Mouse (Mus musculus) urinary bladder, postnatal 10 days (tissue): ENCODE measurements at regions not wholly inside any gene's neighbourhood (a gene's known extent, or its start where the extent isn't known, plus 50 kb on each side); places are given as distances from the start of the nearest gene placed in this dataset.
"Not testable (repeated sequence)": the region's sequence is repeated elsewhere in the genome, so short reads cannot be mapped to it uniquely, and the experiment has no call there.

Experiments
- DNase-seq: peaks from one replicate; pipeline ENCODE4 v3.0.0; 2022; ENCODE audit warnings: low spot score

DNA sequence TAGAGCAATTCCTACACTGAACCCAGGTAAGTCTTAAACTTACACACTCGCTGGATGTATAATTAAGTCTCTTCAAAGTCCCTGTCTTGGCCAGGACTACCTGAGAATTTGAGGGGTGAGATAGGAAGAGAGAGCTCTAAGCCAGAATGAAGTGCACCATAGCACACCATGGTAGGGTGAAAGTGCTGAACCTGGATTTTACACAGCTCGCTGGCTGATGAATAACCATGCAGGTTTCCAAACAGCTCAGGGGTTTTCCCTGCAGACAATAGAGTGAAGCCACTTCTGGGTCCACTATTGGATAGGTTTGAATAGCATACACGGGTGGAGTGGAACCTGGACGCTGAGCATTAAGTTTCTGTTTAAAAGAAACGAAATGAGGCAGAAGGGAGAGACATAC, 180.7 kb upstream of the Plxna2 start:
- DNase-seq, result no peak

DNA sequence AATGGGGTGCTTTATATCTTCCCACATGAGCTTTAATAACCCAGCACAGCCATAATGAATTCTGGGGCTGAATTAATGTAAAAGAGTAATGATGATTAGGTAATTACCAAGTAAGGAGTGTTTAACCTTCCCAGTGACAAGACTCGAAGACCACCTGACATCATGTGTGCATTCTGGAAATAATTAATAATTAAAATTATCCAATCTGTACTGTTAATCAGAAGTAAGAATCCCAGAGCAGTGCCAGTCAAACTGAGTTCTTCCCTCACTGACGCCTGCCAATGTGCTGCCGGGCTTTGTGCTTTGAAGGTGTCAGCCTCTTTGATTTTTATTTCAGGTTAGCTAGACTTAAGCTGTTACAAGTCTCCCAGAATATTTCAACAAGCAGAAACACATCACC, 183.0 kb upstream of the Plxna2 start:
- no peak for DNase-seq

DNA sequence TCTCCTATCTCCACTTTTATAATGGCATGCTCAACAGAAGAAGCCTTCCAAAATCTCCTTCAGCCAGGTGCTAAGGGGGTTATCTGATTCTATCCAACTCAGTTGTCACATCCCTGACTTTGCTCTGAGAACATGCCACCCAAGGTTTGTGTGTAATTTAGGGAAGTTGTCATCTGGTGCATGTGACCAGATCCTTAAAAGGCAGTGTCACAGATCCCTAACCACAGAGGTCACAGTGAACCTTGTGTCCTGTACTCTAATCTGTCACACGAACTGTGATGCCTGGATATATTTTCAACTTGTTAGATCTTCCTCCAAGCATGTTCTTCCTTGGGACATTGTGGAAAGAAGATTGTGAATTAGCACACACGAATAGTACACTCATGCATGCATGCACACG, 189.4 kb upstream of the Plxna2 start:
- no peak for DNase-seq

DNA sequence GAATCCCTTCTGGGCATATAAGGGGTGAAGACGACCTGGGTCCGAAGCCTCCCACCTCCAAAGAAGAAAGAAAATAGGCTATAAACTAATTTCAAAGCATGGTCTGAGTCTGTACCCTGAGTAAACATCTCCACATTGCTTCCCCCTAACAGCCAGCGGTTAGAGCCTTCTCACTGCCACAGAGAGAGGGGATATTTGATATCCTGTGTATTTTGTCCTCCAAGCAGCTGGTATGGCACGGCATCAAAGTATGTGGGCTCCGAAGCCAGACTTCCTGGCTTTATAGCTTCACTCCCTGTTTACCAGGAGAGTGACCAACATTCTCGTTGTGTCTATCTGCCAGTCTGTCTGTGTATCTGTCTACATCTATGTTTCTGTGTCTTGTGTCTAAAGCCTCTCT, 191.7 kb upstream of the Plxna2 start:
- no peak for DNase-seq

DNA sequence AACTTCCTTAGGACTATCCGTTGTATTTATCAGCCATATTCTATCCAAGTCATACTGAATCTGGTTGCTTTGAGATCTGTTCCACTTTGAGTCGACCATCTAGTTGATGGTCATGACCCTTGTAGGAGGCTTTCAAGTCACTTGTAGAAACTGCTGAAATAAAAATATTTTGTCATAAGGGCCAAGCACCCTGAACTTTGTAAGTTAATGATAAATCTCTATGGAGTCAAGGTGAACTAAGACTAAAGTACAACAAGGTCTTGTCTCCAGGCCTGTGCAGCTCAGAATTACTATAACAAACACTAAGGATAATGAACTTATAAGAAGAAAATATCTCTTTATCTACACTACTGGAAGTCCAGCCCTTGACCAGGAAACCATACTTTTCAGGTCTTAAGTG, 193.8 kb upstream of the Plxna2 start:
- DNase-seq, result no peak

DNA sequence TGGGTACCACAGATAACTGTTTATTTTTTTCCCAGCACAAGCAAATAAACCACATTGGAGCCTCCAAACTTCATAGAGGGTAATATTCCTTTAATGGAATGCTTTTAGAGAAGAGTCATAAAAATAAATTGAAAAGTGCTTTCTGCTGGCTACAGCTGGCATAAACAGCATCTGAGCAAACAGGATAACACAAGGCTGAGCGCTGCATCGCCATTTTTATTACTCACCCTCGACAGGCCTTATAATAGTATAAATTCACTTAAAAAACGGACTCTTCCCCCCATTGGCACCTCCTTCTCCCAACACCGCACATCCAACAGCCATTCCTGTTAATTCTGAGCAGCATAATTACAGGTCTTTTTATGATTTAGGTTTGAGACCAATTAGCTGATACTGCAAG, 205.8 kb upstream of the Plxna2 start:
- no peak for DNase-seq

DNA sequence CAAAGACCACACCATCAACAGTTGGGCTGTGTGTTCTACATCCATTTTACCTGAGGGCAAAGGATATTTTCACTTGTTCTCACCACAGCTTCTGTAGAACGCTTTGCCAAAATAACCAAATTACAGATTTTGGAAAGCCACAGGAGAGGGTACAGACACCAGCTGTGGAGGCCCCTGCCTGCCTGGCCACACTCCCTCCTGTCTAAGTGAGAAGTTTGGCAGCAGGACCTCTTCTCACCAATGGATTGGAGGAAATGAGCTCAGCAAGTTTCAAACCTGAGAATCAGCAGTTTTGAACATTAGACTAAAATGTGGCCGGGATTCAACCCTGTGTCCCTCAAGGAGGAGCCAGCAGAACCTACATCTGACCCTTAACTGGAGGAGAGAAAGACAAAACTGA, 206.2 kb upstream of the Plxna2 start:
- DNase-seq, result no peak

DNA sequence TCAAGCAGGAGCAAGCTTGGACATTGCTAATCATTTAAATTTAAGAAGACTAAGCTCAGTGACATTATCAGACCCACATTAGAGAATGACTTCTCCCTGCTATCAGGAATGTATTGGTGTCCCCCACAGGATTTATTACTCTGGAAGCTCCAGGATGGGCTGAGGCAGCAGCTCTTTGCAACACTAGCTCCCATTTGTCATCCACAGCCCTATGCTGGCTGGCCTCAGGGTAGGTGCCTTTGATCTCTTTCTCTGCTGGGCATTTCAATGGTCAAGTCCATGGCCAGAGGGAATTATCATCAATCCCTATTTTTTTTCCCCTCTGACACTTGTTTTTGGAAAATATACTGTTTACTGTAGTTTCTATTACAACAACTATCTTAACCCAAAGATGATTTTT, 218.7 kb upstream of the Plxna2 start:
- DNase-seq, result no peak

DNA sequence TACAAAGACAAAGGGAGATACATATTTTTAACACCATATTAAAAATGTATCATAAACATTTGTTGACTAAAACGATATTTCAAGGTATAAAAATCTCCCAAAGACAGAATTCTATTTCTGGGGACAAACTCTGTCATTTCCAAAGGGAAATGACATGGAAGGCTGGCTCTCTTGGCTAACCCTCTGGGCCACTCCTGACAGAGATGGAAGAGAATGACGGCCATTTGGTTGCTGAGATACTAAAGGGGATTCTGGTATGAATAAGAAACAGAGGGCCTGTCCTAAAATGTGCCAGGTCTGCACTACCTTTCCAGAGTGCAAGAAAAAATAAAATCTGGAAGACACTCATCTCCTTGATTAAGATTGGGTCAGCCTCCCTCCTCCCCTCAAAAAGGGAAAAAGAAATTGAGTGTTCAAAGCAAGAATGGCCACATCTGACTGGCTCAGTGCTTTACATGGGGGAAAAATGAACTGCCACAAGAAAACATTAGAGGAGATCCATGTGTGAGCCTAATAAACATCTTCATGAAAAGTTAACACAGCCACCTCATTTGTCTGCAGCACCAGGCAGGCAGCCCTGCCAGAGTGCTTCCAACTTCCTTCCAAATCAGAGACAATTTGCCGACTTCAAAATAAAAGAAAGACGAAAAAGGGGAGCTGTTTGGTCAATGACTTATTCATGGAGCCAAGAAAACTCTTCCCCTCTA, 221.1 kb upstream of the Plxna2 start:
- DNase-seq, result no peak

DNA sequence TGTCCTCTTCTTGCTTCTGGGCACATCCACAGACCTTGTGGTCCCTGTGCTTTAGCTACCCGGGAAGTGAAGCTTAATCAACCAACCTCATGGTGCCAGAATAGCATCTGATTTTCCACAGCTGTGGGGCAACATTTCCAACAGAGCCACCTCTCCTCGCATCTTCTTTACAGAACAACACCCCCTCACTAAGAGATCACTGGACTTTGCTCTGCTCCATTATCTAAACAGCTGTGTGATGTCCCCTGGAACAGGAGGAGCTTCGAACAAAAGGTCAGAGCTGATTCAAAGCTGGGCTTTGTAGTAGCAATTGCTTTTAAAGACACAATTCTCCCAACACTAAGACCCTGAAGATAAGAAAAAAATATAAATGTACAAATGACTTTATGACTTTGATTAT, 224.3 kb upstream of the Plxna2 start:
- DNase-seq, result no peak

DNA sequence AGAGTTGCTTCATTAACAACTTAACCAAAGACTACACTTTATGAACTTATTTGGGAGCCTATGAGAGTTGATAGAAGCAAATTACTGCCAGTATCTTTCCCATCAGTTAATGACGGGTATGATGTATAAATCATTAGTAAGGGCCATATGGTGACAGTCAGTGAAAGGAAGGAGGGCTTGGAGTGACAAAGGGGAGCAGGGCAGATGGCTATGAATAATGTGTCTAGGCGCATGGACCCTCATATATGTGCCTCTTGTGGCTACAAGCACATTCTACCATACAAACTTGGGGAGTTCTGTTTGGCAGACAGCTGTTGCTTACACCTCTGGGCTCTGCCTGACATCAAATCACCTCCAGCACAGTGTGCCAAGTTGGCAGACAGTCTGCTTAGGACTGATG, 227.8 kb upstream of the Plxna2 start:
- DNase-seq, result no peak

DNA sequence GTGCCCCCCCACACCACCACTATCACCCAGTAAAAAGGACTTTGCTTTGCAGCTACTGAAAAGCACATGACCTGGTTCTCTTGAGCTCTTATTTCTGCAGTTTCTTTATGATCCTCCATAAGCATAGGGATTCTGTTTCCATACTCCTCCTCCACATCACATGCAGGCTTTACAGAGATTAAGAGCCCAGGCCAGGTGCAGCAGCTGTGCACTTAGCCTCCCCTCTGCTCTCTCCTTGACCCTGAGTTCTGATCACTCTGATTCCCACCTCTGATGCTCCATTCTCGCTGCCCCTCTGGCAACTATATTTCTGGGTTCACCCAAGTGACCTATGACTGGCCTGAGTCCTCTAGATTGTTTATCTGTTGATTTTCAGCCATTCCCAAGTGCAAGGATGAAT, 239.9 kb upstream of the Plxna2 start:
- no peak for DNase-seq

DNA sequence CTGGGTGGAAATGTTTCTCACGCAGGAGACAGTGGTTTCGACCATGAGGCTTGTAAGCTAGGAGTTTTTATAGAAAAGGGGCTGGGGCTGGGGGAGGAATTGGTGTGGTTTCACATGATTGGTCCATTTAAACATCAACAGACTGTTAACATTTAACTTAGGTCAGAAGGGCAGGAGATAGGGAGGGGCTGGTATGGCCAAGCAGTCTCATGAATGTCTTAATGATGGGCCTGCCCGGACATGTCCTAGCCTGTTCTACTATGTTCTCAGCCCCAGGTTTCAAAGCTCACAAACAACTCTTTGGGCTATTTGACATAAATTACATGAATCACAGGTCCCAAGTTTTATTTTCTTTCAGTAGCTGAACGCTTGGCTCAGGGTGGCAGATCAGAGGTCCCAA, 244.5 kb upstream of the Plxna2 start:
- not testable (repeated sequence) for DNase-seq

DNA sequence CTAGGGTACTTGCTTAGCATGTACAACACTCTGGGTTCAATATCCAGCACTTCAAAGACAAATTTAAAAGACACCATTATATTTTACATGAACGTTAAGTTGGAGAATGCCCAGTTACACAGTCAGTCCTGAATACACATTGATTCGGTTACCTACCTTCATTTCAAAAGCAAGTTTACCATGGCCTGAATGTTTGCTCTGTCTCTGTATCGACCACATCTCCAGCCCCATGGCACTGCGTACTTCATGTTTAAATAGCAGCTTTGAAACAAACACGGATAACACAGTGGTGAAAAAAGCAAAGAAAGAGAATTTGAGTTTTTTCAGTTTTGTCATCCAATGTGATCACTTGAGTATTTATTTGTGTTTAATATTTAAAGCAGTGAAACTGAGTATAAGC, 254.1 kb upstream of the Plxna2 start:
- DNase-seq, result no peak

DNA sequence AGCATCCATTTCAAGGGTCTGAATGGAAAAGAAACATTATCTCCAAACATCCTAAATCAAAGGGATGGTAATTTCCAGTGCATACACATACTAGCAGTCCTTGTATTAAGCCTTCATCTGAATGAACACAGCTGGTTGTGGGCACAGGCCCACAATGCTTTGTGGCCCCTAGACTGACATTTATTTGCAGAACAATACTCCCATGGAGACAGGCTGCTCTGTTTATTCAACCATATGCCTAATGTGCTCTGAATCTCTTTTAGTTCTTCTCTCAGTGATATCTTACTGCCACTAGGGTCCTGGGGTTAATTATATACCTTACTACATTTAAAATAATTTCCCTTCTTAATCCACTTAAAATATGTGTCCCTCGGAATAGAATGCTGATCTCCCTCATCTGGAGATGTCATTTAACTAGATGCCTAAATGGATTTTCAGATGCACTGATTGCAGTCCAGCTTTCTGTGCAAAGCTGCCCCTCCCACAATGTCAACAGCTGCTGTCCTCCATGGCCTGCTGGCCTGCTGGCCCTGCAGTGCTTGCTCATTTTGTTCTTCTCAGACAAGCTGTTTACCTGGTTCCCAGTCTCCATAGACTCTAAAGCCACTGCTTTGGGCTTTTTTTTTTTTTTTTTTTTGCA, 254.8 kb upstream of the Plxna2 start:
- DNase-seq, result no peak

DNA sequence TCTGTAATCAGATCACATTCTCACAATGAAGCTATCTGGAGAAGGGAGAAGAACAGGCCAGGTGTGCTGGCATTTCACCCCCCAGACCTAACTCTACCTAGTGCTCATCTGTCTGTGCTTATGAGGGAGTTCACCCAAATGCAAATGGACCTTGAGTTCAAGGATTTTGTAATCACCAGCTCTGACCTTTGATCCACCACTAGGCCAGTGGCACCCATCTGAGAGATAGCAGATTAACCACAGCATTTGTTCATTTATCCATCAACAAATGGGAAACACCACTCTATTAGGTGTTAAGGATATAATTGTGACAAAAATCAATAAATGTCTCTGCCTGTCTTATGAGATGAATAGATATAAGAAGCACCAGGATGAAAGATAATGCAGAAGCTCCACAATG, 255.7 kb upstream of the Plxna2 start:
- DNase-seq, result no peak

DNA sequence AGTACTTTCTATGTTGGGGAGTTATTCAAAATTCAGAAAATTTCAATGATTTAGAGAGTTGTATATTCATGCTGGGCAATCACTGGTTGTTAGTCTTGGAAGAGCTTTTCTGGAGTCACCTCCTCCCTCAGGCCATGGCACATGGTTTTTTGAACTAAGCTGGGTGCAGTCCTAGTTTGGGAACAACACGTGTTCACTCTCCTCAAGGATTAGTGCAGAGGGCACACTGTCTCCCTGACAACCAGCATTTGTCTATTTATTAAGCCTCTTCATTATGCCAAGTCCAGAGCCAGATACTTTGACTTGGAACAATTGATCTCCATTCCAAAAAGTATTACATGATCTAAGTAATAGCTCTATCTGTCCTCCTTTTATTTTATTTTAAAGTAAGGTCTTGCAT, 256.7 kb upstream of the Plxna2 start:
- DNase-seq, result no peak

DNA sequence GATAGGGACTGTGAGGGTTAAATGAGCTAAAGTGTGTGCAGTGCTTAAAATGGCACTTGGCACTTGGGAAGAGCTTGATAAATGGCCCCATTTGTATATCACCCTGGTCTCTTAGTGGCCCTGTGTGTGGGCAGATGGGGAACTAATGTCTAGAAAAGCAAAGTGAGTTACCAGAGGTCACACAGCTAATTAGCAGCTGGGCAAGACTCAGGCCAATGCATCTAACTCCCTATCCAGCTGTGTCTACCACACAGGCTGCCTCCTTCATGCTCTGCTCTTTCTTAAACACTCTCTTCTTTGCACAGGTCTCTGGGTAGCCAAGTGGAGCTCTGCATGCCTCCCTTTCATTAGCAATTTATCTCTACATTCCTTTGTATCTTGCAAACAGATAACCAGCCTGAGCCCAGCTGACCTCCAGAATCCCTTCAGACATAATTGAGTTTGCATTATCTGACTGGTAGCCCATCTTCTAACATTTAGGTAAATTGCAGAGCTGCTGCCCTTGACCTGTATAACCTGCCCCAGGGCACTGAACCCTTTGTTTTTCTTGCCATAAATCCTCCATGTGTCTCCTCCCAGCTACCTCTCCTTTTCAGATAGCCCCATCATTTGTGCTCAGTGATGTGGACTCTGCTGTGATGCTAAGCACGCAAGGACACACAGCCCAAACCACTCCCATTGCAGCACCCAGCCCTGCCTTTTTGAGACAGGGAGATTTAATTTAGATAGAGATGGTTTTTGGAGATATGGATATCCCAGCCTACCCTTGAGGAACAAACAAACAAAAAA, 263.5 kb upstream of the Plxna2 start:
- no peak for DNase-seq

DNA sequence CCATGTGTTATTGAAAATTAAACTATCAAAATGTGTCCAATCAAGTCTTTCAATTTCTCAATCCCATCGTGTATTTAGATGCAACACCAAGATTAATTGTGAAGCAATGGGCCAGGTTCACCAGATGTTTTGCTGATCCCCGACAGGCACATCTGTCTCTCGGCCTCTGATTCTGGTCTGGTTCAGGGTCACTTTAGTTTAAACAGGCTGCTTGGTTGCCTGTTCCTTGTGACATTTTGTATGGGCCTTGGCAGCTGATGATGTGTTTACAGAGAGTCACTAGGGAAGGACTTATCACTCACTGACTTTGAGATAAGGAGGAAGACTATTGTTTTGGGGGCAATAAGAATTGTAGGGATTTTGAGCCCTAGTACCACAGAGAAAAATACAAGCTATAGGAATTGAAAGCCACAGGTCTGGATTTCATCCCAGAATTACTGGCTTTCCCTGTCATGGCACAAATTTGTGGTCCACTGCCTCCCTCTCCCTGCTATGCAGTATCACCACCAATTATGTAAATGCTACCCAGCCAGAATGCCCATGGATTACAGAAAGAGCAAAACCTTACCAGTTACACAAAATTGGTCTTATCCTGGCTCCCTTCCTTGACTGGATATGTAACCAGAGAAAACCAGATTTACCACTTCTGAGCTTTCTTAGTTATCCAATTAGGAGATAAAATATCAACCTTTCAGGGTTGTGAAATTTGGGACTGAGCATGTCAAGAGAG, 272.5 kb upstream of the Plxna2 start:
- DNase-seq, result no peak

DNA sequence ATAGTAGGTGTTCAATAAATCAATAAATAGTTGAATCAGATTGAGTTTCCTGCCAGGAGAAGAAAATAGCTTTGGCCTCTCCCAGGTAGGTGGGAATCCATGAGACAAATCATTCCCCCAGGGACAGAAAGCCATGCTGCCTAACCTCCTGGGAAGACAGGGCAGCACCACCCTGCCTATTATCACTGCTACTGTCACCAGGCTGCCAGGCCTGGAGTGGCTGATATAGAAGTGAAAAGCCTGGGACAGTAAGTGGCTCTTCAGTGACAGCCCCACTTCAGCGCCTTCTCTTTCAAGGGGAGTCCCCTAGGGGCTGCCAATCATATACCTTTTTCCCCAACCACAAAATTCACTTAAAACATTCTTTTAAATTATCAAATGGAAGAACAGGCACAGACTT, 275.4 kb upstream of the Plxna2 start:
- DNase-seq, result no peak

DNA sequence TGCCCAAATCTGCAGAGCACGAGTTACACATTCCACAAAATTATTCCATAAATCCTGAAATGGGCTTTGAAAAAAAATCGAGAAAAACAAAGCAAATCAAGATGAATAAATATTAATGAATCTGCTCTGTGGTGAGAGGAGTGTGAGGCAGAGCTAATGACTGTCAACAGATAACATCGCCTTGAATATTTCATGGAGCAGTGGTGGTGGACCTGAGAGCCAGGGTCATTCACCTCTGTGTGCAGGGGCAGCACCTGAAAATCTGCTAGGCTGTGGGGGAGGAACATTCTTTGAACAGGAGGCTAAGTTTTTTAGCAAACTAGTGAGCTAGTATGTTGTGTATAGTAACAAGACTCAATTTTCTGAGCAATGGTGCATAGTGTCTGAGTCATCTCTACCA, 276.3 kb upstream of the Plxna2 start:
- DNase-seq, result no peak
